Mouse (Mus musculus) kidney, adult 2 months (tissue): ENCODE data around the gene Col1a2.

Experiments
- CTCF ChIP-seq: fragments of 200-500 bp; conservative IDR thresholded peaks from 2 replicates; pipeline ENCODE4 v1.5.1; 2011; ENCODE audit warnings: low read depth, mild to moderate bottlenecking, control low read depth, low read length, moderate library complexity, mixed read lengths; ENCODE audit not compliant: insufficient read depth, insufficient read length
- POLR2A ChIP-seq: fragments of 200-500 bp; IDR thresholded peaks from one replicate; pipeline ENCODE4 v1.6.1; 2011; ENCODE audit warnings: low read depth, low read length, control low read depth

GRCm38 (mm10) chr6:4544554-4544953, 39.9 kb downstream of the Col1a2 start:
- TF ChIP-seq CTCF: peak; percentile 52
- TF ChIP-seq POLR2A: no peak
